Mouse (Mus musculus): ENCODE measurements around the gene Rbm4b.

The Rbm4b gene

DNA sequence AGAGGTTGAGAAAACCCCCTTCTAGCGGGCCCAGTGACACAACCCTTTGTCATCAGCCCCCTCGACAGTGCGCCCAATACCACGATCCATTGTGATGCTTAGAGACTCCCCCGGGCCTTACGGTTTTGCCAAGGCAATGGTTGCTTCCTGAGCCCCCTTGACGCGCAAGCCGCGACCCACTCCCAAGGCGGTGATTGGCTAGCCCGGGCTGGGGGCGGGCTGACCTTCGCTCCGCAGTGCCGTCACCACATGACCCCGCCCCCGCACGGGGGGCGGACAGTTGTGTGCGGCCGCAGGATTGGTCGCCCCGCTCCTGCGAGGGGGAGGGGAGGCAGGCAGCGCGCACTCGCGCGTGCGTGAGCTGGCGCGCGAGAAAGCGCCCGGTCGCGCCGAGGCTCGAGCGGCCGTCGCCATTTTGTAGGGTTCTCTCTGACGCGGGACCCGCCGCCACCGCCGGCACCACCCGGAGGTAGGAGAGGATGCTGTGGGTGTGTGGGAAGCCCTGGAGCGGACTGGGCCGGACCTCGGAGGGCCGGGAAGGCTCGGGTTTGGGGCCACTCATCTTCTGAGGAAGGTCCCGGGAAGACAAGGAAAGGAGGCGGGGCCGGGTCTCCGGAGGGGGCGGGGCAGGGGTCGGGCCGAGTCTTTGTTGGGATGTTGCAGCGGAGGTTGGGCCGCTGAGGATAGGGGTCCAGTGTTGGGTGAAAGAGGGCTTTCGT lies at the start of gene Rbm4b:
TSS of gene Rbm4b (plus strand) at position 305 of the 719 bp plus-strand sequence.
- peak; percentile 91 for DNase-seq (ENCODE audit: low read depth)

DNA sequence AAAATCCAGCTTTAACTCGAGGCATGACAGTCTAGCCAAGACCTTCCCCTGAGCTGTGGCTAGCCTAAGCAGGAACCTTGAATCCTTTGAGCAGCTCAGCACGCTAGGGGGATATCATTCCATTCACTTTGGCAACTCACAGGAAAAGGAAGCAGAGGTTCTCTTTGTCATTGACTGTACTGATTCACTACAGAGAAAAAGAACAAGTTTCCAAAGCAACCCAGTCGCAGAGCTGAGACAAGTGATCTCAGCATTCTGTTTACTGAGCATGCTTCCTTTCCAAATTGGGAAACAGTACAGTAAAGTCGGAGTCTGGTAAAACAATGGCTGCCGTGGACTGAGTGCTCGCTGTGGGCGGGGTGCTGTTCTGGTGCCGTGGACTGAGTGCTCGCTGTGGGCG lies 47.5 kb upstream of the Rbm4b start:
- no peak for DNase-seq (ENCODE audit: low read depth)

DNA sequence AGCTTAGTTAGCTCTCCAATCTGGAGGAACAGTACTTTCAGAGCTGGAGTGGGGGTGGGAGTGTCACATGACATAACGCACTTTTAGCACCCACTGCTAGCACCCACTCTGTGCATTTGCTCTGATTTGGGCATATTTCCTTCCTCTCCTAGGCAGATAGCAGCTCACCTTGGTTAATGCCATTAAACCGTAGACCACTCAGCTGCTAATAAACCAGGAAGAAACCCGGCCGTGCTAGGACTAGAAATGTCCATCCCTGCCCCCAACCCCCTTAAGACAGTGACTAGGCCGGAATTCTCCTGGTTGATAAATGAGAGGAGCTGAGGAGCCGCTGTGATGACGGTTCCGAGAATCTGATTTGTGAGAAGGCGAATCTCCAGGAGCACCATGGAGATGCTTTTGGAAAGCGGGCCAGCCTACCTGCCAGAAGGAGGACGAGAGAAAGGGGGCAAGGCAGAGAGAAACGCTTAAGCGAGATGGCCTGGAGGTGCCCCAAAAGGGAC lies 45.1 kb upstream of the Rbm4b start, which contains the start of gene Sptbn2:
TSS of gene Sptbn2 (plus strand) at position 70 of the 503 bp plus-strand sequence.
- no peak for DNase-seq (ENCODE audit: low read depth)

DNA sequence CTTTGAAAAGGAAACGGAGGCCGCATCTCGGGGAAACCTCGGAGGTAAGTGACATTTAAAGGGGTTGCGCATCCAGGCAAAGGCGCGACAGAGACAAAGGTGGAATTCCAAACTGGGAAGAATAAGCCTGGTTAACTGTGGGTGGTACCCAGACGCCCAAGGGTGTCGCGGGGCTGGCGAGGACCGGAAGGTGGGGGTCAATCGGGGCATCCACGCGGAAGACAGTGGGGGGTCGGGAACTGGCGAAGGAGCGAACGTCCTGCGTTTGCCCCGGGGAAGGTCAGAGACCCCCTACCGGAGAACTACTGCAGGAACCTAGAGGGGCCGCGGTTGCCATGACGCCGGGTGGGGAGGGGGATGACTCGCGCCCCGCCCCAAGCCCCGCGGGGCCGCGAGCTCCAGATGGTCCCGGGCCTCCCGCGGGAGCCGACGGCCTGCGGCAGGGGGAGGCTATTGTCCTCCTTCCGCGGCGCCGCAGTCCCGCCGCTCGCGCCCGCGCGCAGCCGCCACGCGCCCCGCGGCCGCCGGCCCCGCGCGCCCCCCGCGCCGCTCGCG lies 44.6 kb upstream of the Rbm4b start:
- DNase-seq (ENCODE audit: low read depth): no peak

DNA sequence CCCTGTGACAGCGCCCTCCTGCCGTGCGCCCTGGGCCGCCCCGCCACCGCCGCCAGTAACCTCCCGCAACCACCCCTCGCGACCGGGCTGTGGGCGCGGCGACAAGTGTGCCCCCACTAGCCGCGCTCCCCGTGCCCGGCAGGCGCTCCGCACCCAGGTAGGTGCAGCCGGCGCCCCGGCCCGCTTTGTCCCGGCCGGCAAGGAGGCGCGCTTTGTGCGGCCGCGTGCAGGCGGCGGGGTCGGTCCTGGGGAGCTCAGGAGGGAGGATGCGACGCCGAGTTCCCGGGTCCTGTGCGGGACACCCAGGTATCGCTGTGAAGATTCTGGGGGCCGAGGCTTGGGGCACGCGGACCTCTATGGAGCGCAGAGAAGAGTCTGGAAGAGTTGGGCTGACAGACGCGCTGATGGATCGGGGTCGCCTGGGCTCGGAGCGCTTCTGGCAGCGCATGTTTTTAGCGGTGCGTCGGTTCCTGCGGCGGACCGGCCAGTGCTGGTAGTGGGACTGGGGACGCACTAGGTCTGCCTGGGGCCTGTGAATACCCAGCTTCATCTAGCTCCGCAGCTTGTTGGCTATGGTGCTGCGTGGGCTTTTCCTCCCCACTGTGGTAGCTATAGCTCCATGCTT lies 44.0 kb upstream of the Rbm4b start:
- DNase-seq (ENCODE audit: low read depth): no peak

DNA sequence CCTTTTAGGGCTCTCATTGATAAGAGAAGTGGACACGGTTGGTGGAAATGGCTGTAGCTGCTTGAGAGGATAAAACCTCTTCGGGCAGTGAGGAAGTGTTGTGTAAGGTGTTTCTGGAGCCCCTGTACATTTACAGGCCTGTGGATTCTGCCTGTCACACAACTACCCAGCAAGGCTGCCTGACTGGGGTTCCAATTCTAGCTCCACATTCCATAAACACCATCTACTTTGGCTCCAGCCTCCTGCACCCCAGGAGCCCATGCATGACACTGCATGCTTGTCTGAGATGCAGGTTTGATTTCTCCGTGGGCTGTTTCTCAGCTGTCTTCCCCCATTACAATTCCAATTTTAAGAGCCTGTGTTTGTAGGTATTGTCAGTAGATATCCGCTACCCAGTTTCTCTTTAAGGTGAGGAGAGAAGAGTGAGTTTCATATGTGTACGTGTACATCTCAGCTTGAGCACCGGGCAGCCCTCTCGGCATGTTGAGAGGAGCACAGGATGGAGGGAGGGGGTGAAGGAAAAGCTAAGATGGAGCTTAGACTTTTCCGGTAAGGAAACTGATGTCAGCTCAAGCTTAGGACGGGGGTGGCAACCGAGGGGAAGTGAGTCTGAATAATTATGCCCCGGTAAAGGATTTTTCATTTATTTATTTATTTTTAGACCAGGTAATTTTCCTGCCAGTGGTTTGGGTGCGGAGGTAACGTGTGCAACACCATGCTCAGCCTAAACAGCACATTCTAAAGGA lies 43.3 kb upstream of the Rbm4b start:
- no peak for DNase-seq (ENCODE audit: low read depth)

DNA sequence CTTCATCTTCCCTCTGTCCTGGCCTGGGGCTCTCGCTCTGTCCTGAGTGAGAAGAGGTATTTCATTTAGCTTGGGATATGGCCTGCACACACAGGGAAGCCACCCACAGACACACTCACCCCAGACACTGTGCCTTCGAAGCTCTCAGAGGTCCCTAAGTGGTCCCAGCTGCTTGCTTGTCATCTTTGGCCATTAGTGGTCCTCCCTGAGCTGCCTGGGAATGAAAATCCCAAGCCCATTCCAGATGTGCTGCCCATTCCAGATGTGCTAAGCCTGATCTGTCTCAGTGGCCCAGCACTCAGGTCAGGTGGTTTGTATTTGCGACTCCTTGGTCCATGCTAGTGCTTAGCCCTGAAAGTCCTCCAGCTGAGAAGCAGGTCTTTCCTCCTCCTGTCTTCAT lies 42.4 kb upstream of the Rbm4b start:
- no peak for DNase-seq (ENCODE audit: low read depth)

DNA sequence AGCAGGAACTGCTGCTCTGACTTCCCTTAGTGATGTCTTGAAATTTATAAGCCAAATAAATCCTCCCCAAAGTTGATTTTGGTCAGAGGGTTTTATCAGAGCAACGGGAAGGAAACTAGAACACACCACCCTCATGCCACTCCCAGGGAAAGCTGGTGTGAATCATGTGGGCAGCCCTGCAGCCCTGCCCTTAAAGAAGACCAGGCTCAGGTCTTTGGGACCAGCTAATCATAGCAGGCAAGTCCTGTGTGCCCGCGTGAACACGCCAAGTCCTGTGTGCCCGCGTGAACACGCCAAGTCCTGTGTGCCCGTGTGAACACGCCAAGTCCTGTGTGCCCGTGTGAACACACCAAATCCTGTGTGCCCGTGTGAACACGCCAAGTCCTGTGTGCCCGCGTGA lies 39.5 kb upstream of the Rbm4b start:
- no peak for DNase-seq (ENCODE audit: low read depth)

DNA sequence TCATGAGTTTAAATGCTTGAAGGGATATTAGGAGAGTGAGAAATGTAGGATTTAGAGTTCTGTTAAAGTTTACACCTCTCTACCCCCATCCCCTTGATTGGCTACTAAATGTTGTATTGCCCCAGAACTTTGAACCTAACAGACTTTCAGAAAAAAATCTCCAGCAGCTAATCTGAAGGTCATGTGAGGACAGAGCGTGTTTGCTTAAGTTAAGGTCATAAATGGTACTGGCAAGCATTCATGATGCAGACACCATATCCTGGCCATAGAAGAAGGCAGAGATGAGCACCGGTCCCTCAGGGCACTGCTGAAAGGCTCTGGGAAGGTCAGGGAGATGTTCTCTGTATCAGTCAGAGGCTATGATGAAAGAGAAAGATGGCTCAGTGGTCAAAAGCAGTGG lies 39.0 kb upstream of the Rbm4b start:
- no peak for DNase-seq (ENCODE audit: low read depth)

DNA sequence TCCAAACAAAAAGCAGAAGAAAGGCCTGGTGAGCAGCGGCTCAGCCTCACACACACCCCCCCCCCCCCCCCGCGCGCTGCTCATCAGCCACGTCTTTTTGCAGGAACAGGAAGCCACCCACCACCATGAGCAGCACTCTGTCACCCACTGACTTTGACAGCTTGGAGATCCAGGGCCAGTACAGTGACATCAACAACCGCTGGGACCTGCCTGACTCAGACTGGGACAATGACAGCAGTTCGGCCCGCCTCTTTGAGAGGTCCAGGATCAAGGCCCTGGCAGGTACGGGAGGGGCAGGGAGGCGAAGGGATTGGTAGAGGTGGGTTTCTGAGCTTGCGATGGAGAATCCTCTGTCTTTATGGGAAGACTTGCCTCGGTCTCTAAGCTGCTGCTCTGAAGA lies 37.6 kb upstream of the Rbm4b start:
- DNase-seq (ENCODE audit: low read depth): peak; percentile 64

DNA sequence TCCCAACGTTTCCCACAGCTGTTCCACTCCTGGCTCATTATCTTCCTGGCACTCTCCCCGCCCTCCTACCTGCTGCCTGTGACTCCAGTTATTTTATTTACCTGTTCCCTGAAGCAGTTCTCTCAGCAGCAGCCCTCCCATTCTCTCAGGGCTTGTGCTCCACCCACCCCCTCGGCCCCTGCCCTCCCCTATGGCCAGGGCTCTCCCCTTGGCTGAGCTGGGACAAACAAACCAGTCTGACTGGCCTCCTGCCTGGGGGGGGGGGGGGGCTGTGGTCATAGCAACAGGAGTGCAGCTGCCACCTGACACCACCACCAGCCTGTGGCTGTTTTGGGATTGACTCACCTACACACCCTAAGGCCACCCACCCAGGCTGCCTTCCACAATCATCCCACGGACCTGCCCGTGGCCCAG lies 36.9 kb upstream of the Rbm4b start:
- no peak for DNase-seq (ENCODE audit: low read depth)

DNA sequence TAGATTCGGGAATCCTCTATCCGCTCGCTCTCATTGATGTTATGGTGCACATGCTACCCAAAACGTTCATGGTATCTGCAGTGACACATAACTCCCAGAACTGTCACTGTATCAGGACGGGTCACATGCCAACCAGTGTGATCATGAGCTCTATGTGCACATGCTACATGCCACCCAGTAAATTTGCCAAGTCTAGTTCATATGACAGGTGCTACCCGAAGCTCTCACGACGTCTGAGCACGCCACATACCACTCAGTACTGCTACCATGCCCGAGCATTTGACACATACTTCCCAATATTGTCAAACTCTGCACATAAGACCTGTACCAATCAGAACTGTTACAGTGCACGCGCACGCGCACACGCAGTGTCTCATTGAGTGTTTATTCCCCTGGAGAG lies 36.2 kb upstream of the Rbm4b start:
- DNase-seq (ENCODE audit: low read depth): no peak

DNA sequence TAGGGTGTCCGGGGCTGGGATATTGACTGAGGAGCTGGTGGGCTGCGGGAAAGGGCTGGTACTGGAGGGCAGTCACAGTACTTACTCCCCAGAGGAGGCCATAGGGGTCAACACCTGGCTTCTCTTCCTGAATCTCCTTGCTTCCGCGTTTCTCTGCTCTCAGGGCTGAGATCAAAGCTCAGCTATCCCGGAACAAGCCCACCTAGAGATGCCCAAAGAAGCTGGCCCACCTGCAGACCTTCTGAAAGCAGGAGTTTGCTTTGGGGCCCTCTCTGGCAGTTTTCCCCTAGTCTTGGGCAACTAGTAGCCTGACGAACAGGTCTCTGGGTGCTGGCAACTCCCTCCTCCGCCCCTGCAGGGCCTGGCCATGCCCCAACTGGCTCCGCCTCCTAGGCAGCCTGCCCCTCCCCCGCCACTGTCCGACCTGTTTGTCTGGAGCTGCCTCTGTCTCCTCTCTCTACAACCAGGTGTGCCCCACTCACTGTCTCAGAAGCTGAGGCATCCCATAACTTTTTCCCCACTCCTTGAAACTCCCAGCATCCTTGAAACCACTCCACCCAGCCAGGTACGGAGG lies 35.5 kb upstream of the Rbm4b start:
- no peak for DNase-seq (ENCODE audit: low read depth)

DNA sequence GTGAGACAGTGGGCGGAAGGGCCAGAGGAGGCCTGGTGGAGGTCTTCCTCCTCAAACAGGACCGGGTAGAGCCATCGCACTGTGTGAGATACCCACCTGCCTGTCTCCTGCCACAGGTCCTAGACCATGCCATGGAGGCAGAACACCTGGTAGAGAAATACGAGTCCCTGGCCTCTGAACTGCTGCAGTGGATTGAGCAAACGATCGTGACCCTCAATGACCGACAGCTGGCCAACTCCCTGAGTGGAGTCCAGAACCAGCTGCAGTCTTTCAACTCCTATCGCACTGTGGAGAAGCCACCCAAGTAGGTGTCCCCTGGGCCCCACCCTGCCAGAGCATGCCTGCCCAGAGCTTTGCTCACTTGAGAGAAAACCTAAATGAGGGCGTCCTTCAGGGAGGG lies 27.1 kb upstream of the Rbm4b start:
- DNase-seq (ENCODE audit: low read depth): no peak

DNA sequence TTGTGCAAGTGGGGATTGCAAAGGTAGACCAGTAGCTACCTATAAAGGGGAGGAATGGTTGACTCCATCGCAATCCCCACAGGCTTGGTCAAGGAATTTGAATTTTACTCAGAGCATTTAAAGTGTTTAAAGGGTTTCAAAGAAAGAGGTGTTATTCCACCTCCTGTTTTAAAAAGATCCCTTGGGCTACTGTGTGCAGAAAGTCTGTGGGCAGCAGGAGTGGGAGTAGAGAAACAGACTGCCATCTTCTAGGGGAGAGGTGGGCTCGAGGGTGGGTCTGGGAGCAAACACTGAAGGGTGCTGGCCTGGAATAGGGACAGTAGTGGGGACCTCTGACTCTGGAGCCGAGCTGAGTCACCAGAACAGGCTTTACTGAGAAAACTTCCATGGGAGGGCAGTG lies 23.2 kb upstream of the Rbm4b start:
- no peak for DNase-seq (ENCODE audit: low read depth)

DNA sequence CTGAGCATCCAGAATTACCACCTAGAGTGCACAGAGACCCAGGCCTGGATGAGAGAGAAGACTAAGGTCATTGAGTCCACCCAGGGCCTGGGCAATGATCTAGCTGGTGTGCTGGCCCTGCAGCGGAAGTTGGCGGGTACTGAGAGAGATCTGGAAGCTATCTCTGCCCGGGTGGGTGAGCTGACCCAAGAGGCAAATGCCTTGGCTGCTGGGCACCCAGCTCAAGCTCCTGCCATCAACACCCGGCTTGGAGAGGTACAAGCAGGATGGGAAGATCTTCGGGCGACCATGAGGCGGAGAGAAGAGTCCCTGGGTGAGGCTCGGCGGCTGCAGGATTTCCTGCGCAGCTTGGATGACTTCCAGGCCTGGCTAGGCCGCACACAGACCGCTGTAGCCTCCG lies 18.4 kb upstream of the Rbm4b start:
- DNase-seq (ENCODE audit: low read depth): no peak

DNA sequence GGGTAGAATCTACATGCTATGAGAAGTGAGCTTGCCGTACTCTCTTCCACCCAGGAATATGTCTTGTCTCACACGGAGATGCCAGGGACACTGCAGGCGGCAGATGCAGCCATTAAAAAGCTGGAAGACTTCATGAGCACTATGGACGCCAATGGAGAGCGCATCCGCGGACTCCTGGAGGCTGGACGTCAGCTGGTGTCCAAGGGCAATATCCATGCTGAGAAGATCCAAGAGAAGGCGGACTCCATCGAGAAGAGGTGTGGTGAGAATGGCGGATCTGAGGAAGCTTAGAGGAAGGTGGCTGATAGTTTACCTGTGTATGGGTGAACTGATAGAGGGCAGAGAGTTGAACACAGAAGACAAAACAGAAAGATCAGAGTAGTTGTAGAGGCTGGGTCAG lies 17.2 kb upstream of the Rbm4b start:
- no peak for DNase-seq (ENCODE audit: low read depth)

DNA sequence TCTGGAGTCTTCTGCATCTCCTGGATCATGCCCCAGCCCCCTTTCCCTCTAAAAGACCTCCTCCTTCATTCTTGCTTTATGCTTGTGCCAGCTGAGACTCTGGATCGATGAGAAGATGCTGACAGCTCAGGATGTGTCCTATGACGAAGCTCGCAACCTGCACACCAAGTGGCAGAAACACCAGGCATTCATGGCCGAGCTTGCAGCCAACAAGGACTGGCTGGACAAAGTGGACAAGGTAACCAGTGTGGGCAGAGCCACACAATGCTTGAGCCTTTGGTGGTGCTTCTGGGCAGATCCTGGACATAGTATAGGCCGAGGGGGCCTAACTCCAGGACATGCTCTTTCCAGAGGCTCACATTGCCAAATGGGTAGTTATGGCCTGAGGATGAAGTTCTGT lies 16.5 kb upstream of the Rbm4b start:
- no peak for DNase-seq (ENCODE audit: low read depth)

DNA sequence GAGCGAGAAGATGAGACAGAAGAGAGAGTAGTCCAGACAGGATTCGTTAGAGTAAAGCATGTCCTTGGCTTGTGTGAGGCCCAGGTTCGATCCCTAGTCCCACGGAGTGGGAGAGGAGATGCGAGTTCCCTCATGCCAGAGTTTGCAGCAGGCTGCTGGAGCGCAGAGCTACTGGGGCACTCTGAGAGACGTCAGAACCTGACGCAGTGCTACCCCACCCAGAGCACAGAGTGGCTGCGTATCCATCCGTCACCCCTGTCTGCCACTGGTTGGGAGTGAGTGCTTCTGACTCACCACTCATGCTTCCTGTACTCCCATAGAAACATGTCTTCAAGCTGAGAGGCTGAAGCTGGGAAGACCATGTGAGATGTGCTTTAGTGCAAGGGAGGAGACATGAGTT lies 14.8 kb upstream of the Rbm4b start:
- no peak for DNase-seq (ENCODE audit: low read depth)

DNA sequence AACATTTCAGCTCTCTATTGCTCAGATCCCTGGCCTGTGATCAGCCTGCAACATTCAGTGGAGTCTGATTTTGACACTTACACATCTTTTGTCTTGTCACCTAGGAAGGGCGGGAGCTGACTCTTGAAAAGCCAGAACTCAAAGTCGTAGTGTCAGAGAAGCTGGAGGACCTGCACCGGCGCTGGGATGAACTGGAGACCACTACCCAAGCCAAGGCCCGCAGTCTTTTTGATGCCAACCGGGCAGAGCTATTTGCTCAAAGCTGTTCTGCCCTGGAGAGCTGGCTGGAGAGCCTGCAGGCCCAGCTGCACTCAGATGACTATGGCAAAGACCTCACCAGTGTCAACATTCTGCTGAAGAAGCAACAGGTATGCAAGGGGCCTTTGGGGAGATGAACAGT lies 14.1 kb upstream of the Rbm4b start:
- no peak for DNase-seq (ENCODE audit: low read depth)

DNA sequence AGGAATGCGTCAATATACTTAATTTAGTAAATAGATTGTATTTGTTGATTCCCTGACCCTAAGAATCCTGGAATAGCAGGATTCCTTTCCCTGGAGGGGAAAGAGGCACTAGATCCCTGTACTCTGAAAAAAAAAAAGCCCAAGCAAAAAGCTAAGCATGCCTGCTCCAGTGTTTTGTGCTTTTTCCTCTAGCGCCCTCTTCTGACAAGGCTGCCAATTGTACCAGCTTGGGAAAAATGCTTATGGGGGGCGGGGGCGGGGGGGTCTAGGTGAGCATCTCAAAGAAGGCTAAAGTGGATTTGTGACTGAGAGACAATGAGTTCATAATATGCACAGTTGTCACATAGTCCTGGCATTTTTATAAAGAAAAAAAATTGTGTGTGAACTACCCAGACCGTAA lies 12.8 kb upstream of the Rbm4b start:
- peak; percentile 50 for DNase-seq (ENCODE audit: low read depth)

DNA sequence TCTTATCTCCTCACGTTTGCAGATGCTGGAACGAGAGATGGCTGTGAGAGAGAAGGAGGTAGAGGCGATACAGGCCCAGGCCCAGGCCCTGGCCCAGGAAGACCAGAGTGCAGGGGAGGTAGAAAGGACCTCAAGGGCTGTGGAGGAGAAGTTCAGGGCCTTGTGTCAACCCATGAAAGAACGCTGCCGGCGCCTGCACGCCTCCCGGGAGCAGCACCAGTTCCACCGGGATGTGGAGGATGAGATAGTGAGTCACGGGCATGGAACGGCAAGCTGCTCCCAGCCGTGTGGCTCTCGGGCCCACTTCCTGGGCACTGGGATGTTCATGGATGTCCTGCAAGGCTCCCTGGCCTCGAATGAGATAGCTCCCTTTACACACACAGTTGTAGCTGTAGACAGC lies 12.3 kb upstream of the Rbm4b start:
- no peak for DNase-seq (ENCODE audit: low read depth)

Data from 416B (cell line).